In the genomic region with DNA sequence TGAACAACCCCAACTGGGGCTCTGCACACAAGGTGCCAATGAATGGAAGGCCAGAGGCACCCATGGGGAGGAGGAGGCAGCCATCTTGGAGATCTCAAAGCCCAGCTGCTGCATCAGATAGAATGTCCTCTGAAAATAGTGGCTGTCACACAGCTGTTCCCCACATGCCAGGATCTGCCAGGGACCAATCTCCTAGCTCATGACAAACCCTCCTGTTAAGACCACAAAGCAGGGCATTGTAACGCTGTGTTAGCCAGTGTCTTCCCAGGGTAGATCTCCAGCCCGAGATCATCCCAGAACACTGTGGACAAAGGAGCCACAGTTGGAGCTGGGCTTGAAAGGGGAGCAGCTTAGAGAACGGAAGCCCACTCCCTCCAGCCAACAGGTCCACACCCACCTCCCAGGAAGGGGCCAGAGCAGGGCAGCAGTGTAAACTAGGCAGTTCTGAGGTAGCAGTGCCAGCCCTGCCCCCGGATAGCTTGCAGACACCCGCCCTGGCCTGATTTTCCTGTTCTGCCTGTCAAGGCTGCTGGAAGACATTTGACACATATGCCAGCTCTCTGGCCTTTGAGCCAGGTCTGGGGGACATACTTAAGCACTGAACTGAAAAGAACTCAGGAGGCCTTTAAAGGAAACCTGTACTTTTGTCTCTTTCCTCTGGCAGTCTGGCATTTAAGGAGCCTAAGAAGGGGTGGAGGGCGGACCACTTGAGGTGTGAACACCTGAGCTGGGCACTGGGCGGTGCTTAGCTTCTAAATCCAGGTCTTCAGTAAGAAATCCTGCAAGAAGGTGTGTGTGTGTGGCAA, we compare ENCODE assay signal across 10 mouse cellular contexts. TPM values are rescaled to one million over a fixed set of nuclear protein-coding genes. Genes with fewer than 3 reads are reported as not detected.
DNase-seq lines count a peak whose midpoint lies in the region; ATAC-seq lines count a peak whose summit lies in the region.
"Had no signal": no experiment of that assay in that cellular context is flagged by ENCODE, and none has a peak within 500 bp of the region (broad histone marks: within the 10 kb centered on the region; RNA-seq: fewer than 3 reads in every experiment).

No protein-coding gene starts in this region.

- H3K4me1 ChIP-seq in hindbrain, embryonic 10.5 days (replicated peaks), result peaks cover 8% of the 10 kb centered on the region; the same call in 1 of the 2 replicates
- H3K4me1 ChIP-seq in hindbrain, embryonic 12.5 days, result no peaks in the 10 kb centered on the region
- H3K4me1 ChIP-seq in embryonic facial prominence, embryonic 15.5 days, result peaks cover 22% of the 10 kb centered on the region
- peaks cover 4% of the 10 kb centered on the region; the same call in 1 of the 2 replicates for H3K4me1 ChIP-seq in stomach, embryonic 14.5 days (ENCODE audit: control insufficient read depth, insufficient read depth, low read length)

- no peaks in the 10 kb centered on the region for H3K36me3 ChIP-seq in hindbrain, embryonic 10.5 days
- no peaks in the 10 kb centered on the region for H3K36me3 ChIP-seq in hindbrain, embryonic 12.5 days
- H3K36me3 ChIP-seq in embryonic facial prominence, embryonic 15.5 days, result no peaks in the 10 kb centered on the region
- H3K36me3 ChIP-seq in stomach, embryonic 14.5 days (ENCODE audit: control insufficient read depth, insufficient read depth, low read length), result no peaks in the 10 kb centered on the region

- H3K9ac ChIP-seq in hindbrain, embryonic 12.5 days, result no peak overlapping the region
- no peak overlapping the region for H3K9ac ChIP-seq in embryonic facial prominence, embryonic 15.5 days
- no peak overlapping the region for H3K9ac ChIP-seq in stomach, embryonic 14.5 days (replicated peaks; ENCODE audit: low read depth, low read length)
- H3K9ac ChIP-seq: liver, embryonic 14.5 days had no signal

- WGBS in hindbrain, embryonic 10.5 days, result 45% methylated on average over 7 of the region's 7 CpGs
- WGBS in hindbrain, embryonic 12.5 days, result 47% methylated on average over 7 of the region's 7 CpGs
- 28% methylated on average over 7 of the region's 7 CpGs for WGBS in embryonic facial prominence, embryonic 15.5 days
- WGBS in stomach, embryonic 14.5 days, result 52% methylated on average over 7 of the region's 7 CpGs

- no peaks in the 10 kb centered on the region for H3K9me3 ChIP-seq in hindbrain, embryonic 10.5 days
- H3K9me3 ChIP-seq in hindbrain, embryonic 12.5 days (replicated peaks), result 0 out of 2 replicates have a peak, but pooled peaks cover 3% of the 10 kb centered on the region
- H3K9me3 ChIP-seq in embryonic facial prominence, embryonic 15.5 days (replicated peaks), result no peaks in the 10 kb centered on the region
- no peaks in the 10 kb centered on the region for H3K9me3 ChIP-seq in stomach, embryonic 14.5 days (ENCODE audit: control insufficient read depth, low read depth, low read length)

- ATAC-seq in hindbrain, embryonic 12.5 days (ENCODE audit: low FRiP score), result no peak
- ATAC-seq in embryonic facial prominence, embryonic 15.5 days (ENCODE audit: insufficient number of reproducible peaks, low FRiP score, low TSS enrichment, low read depth), result peak; percentile 85
- peak; percentile 86 for ATAC-seq in stomach, embryonic 14.5 days (ENCODE audit: insufficient number of reproducible peaks, insufficient read depth, low FRiP score, low read depth)

- H3K4me3 ChIP-seq in hindbrain, embryonic 10.5 days, result no peak overlapping the region
- H3K4me3 ChIP-seq in hindbrain, embryonic 12.5 days, result no peak overlapping the region
- no peak overlapping the region for H3K4me3 ChIP-seq in embryonic facial prominence, embryonic 15.5 days (replicated peaks)
- no peak overlapping the region for H3K4me3 ChIP-seq in stomach, embryonic 14.5 days (ENCODE audit: low read depth, low read length)
- H3K4me3 ChIP-seq: erythroblast, embryonic 14.5 days had no signal

- no peak overlapping the region for H3K4me2 ChIP-seq in hindbrain, embryonic 12.5 days (replicated peaks)
- H3K4me2 ChIP-seq in embryonic facial prominence, embryonic 15.5 days (replicated peaks), result 0 out of 2 replicates have a peak overlapping the region, but pooled peaks have one; percentile 25
- no peak overlapping the region for H3K4me2 ChIP-seq in stomach, embryonic 14.5 days (replicated peaks; ENCODE audit: low read depth, low read length)

- no peaks in the 10 kb centered on the region for H3K27me3 ChIP-seq in hindbrain, embryonic 10.5 days (ENCODE audit: insufficient read depth, poor library complexity, severe bottlenecking)
- 0 out of 2 replicates have a peak, but pooled peaks cover 4% of the 10 kb centered on the region for H3K27me3 ChIP-seq in hindbrain, embryonic 12.5 days
- H3K27me3 ChIP-seq in embryonic facial prominence, embryonic 15.5 days, result no peaks in the 10 kb centered on the region
- H3K27me3 ChIP-seq in stomach, embryonic 14.5 days (ENCODE audit: control insufficient read depth, insufficient read depth, low read length), result no peaks in the 10 kb centered on the region

- no peak for DNase-seq in hindbrain, embryonic 10.5 days (ENCODE audit: low spot score)
- peak; percentile 61 to 88 for DNase-seq in kidney, postnatal 25 days
- no peak for DNase-seq in left cerebral cortex, adult 18-20 months (ENCODE audit: low spot score in 2 of 2)
- DNase-seq in neural tube, embryonic 10.5 days (ENCODE audit: extremely low spot score, low spot score), result no peak
- no peak for DNase-seq in heart, postnatal 4 days

- H3K27ac ChIP-seq in hindbrain, embryonic 10.5 days, result peak overlapping the region; percentile 50
- H3K27ac ChIP-seq in hindbrain, embryonic 12.5 days, result no peak overlapping the region
- peak overlapping the region; percentile 84 for H3K27ac ChIP-seq in embryonic facial prominence, embryonic 15.5 days (replicated peaks)
- peak overlapping the region; percentile 83 for H3K27ac ChIP-seq in stomach, embryonic 14.5 days (ENCODE audit: low read length)
- H3K27ac ChIP-seq: liver, embryonic 14.5 days had no signal

RNA-seq across cellular contexts. Expression of gene Sypl, which starts 54.8 kb away (rescaled TPM):
- polyA plus RNA-seq in hindbrain, embryonic 10.5 days (2016; fragmentation: Nextera tagmentation; extraction: Ambion mirVana), result 40.9 and 48.8 TPM in 2 replicates
- polyA plus RNA-seq in hindbrain, embryonic 12.5 days (2016; fragmentation: Nextera tagmentation; extraction: Ambion mirVana), result 50.9 and 54.5 TPM in 2 replicates
- polyA plus RNA-seq in embryonic facial prominence, embryonic 15.5 days (2015; fragmentation: Nextera tagmentation; extraction: Ambion mirVana), result 103 and 106 TPM in 2 replicates
- polyA plus RNA-seq in stomach, embryonic 14.5 days (2014; fragmentation: Nextera tagmentation; extraction: Ambion mirVana), result 137 and 150 TPM in 2 replicates
- total RNA-seq in left cerebral cortex, adult 18-20 months (2021), result 10 to 100 TPM; 37.0 to 37.7 TPM
- 10 to 100 TPM; 83.3 to 87.0 TPM for total RNA-seq in heart, postnatal 4 days (2021)

Comparison
In these comparisons a context has a peak if more than half of its experiments do, and no peak if none do; other contexts are left out.
1. DNase-seq: peak in kidney, postnatal 25 days (2 of 2); none in hindbrain, embryonic 10.5 days (single experiment), left cerebral cortex, adult 18-20 months (0 of 2), neural tube, embryonic 10.5 days (single experiment) and heart, postnatal 4 days (single experiment).